Mouse (Mus musculus): ENCODE measurements around the gene Itln1.

DNA sequence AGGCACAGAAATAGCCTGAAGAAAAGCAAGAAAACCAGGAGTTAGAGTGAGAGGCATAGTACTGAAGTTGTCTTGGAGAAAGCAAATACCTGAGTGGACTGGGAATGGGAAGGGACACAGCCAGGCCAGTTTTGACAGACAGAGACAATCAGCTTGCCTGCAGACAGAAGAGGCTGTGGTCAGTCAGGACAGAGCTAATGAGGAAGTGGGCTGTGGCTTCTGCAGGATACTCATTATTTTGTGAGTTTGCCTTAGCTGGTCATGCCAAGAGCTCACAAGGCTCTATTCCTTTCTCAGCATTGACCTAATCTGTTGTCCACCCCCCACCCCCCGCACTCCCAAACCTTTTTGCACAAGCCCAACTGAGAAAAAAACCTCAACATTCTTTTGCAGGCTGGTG lies 26.1 kb upstream of the Itln1 start:
- TF ChIP-seq MYOD1 (IDR thresholded peaks at IDR 0.05; ENCODE audit: control insufficient read depth, insufficient read length, low read depth) (no peak), CTCF (IDR thresholded peaks at IDR 0.05; ENCODE audit: control insufficient read depth, insufficient read depth, insufficient read length) (no peak), USF1 (IDR thresholded peaks at IDR 0.05; ENCODE audit: low read depth) (no peak), MAX (IDR thresholded peaks at IDR 0.05) (no peak)
